Mouse (Mus musculus): ENCODE measurements around the gene St7. TPM values are rescaled to one million over a fixed set of nuclear protein-coding genes. Genes with fewer than 3 reads are reported as not detected.

Gene St7
- 10 to 100 TPM in 1 of 2 experiments, 1 to 10 TPM in 1; 9.0 to 18.2 TPM for polyA plus RNA-seq (2017; shearing (Covaris generic))

GRCm38 (mm10) chr6:17692647-17693046 lies at the start of gene St7:
St7 (plus strand) TSS chr6:17692933.

Other genes starting within 250 kb of the St7 start
- gene Met, start 229.1 kb upstream of the St7 start, polyA plus RNA-seq (2017; shearing (Covaris generic)) = under 1 TPM in 1 of 2 experiments, not detected in 1; 0.14 TPM
- gene Capza2, start 56.7 kb upstream of the St7 start, polyA plus RNA-seq (2017; shearing (Covaris generic)) = 100 to 1,000 TPM; 308 to 344 TPM